Mouse (Mus musculus) C2C12 (cell line): ENCODE results near the gene Nipal4. TPM values are rescaled to one million over a fixed set of nuclear protein-coding genes. Genes with fewer than 3 reads are reported as not detected.

ENCODE experiments used
- H3K27me3 ChIP-seq: one replicate; pipeline ENCODE4 v1.6.1; 2011; ENCODE audit not compliant: control insufficient read depth, insufficient read depth, insufficient read length
- H3K36me3 ChIP-seq: one replicate; pipeline ENCODE4 v1.6.1; 2011; ENCODE audit not compliant: control insufficient read depth, insufficient read depth
- H3K4me3 ChIP-seq: one replicate; pipeline ENCODE4 v1.5.1; 2011; ENCODE audit warnings: mild to moderate bottlenecking, control low read depth; ENCODE audit not compliant: poor library complexity, insufficient read depth, severe bottlenecking
- H3K79me2 ChIP-seq: one replicate; pipeline ENCODE4 v1.6.1; 2011; ENCODE audit not compliant: control insufficient read depth, insufficient read depth
- H3K79me3 ChIP-seq: one replicate; pipeline ENCODE4 v1.6.1; 2011; ENCODE audit warnings: low read depth, control low read depth
- H3ac ChIP-seq: one replicate; pipeline ENCODE3; 2011; ENCODE audit warnings: low read depth; ENCODE audit not compliant: control insufficient read depth, insufficient read length
- CEBPB ChIP-seq: IDR thresholded peaks from one replicate; pipeline ENCODE4 v1.6.1; 2011; ENCODE audit warnings: low read depth, mild to moderate bottlenecking, control low read depth, moderate library complexity
- CTCF ChIP-seq: IDR thresholded peaks from one replicate; pipeline ENCODE4 v1.5.1; 2011; ENCODE audit not compliant: control insufficient read depth, insufficient read depth, insufficient read length
- FOSL1 ChIP-seq: IDR thresholded peaks from one replicate; pipeline ENCODE4 v1.8.0; 2011; ENCODE audit warnings: mild to moderate bottlenecking, low read length; ENCODE audit not compliant: poor library complexity, insufficient read depth, severe bottlenecking
- MAX ChIP-seq: IDR thresholded peaks from one replicate; pipeline ENCODE4 v1.6.1; 2011; ENCODE audit warnings: mild to moderate bottlenecking, control low read depth
- MYOD1 ChIP-seq: IDR thresholded peaks from one replicate; pipeline ENCODE4 v1.6.1; 2011; ENCODE audit warnings: low read depth; ENCODE audit not compliant: control insufficient read depth, insufficient read length
- MYOG ChIP-seq: IDR thresholded peaks from one replicate; pipeline ENCODE4 v1.6.1; 2011; ENCODE audit not compliant: control insufficient read depth, insufficient read length; ENCODE audit errors: extremely low read depth
- USF1 ChIP-seq: IDR thresholded peaks from one replicate; pipeline ENCODE4 v1.6.1; 2011; ENCODE audit warnings: low read depth, mild to moderate bottlenecking, control low read depth, moderate library complexity
- long read RNA-seq, 2 experiments: library from polyadenylated mRNA; unstranded; transcript quantifications; one replicate each; pipeline ENCODE4 v2.0.0; 2019 to 2020
- polyA plus RNA-seq: library from polyadenylated mRNA; unstranded; fragments of >200 nt; fragmentation: generic; extraction: Trizol; gene quantifications from one replicate; pipeline ENCODE4 v1.2.1, GENCODE M21; 2012; ENCODE audit warnings: missing spikeins

Gene Nipal4
- 0.08 TPM for polyA plus RNA-seq
- long read RNA-seq, experiment 1: 0 reads
- long read RNA-seq, experiment 2, partial matches to known transcripts: 1 of 4 reads
- long read RNA-seq, experiment 2, other reads (novel, unspliced or antisense): 0 of 4 reads

- no peaks in the 10 kb centered on the region for H3K79me2 ChIP-seq
- no peaks in the 10 kb centered on the region for H3K36me3 ChIP-seq
- TF ChIP-seq MYOD1 (no peak), MAX (no peak), FOSL1 (no peak), CTCF (no peak), MYOG (no peak), USF1 (no peak), CEBPB (no peak)
- no peaks in the 10 kb centered on the region for H3K27me3 ChIP-seq
- no peak within 1 kb of the TSS for H3K4me3 ChIP-seq
- H3ac ChIP-seq: peak within 1 kb of the TSS; percentile 1
- no peaks in the 10 kb centered on the region for H3K79me3 ChIP-seq
These were observed at the start of gene Nipal4 for GRCm38 (mm10) chr11:46165866-46166585. Nipal4 (minus strand) TSS chr11:46166508.

- Histone ChIP-seq H3K36me3 (no peaks in the 10 kb centered on the region), H3K4me3 (no peak overlapping the region), H3ac (no peak overlapping the region), H3K79me2 (no peaks in the 10 kb centered on the region), H3K79me3 (no peaks in the 10 kb centered on the region), H3K27me3 (no peaks in the 10 kb centered on the region)
- TF ChIP-seq MYOD1 (no peak), CTCF (peak; percentile 75)
These were observed 49.0 kb upstream of the Nipal4 start for GRCm38 (mm10) chr11:46215354-46215753.

- no peaks in the 10 kb centered on the region for H3K27me3 ChIP-seq
- H3K79me3 ChIP-seq: no peaks in the 10 kb centered on the region
- TF ChIP-seq CEBPB (no peak), MAX (no peak), MYOD1 (no peak), MYOG (no peak), CTCF (no peak)
- H3ac ChIP-seq: no peak overlapping the region
- H3K79me2 ChIP-seq: no peaks in the 10 kb centered on the region
- H3K36me3 ChIP-seq: no peaks in the 10 kb centered on the region
- H3K4me3 ChIP-seq: no peak overlapping the region
These were observed 48.3 kb upstream of the Nipal4 start for GRCm38 (mm10) chr11:46214368-46215230.

- TF ChIP-seq MYOG: no peak
- TF ChIP-seq MAX: no peak
- TF ChIP-seq CTCF: no peak
- TF ChIP-seq USF1: no peak
- no peak for TF ChIP-seq FOSL1
- TF ChIP-seq CEBPB: no peak
- Histone ChIP-seq H3K79me3 (no peaks in the 10 kb centered on the region), H3K4me3 (no peak overlapping the region)
These were observed 47.5 kb upstream of the Nipal4 start for GRCm38 (mm10) chr11:46213844-46214243.

GRCm38 (mm10) chr11:46211858-46212257 is 45.5 kb upstream of the Nipal4 start:
- Histone ChIP-seq H3ac (no peak overlapping the region), H3K79me3 (no peaks in the 10 kb centered on the region), H3K36me3 (no peaks in the 10 kb centered on the region), H3K27me3 (no peaks in the 10 kb centered on the region), H3K79me2 (no peaks in the 10 kb centered on the region), H3K4me3 (no peak overlapping the region)
- TF ChIP-seq CEBPB (no peak), CTCF (no peak), MAX (no peak), MYOG (no peak), FOSL1 (no peak), USF1 (no peak), MYOD1 (no peak)

More at GRCm38 (mm10) chr11:46213844-46214243, 47.5 kb upstream of the Nipal4 start:
- no peaks in the 10 kb centered on the region for H3K27me3 ChIP-seq
- H3K36me3 ChIP-seq: no peaks in the 10 kb centered on the region
- no peaks in the 10 kb centered on the region for H3K79me2 ChIP-seq
- H3ac ChIP-seq: no peak overlapping the region

GRCm38 (mm10) chr11:46209884-46210283 is 43.6 kb upstream of the Nipal4 start:
- Histone ChIP-seq H3K27me3 (no peaks in the 10 kb centered on the region), H3K4me3 (no peak overlapping the region), H3K36me3 (no peaks in the 10 kb centered on the region), H3K79me2 (no peaks in the 10 kb centered on the region), H3ac (no peak overlapping the region), H3K79me3 (no peaks in the 10 kb centered on the region)
- TF ChIP-seq MAX: no peak
- TF ChIP-seq USF1: no peak
- no peak for TF ChIP-seq CEBPB
- TF ChIP-seq FOSL1: no peak
- TF ChIP-seq MYOD1: no peak
- no peak for TF ChIP-seq CTCF
- no peak for TF ChIP-seq MYOG
